Mouse (Mus musculus) G1E (cell line): ENCODE data around the gene Hcfc1r1. TPM values are rescaled to one million over a fixed set of nuclear protein-coding genes. Genes with fewer than 3 reads are reported as not detected.
A peak's percentile ranks its signal among the peaks of the same experiment; 100 is the strongest.

Experiments used
- ATAC-seq: 2 replicates; pipeline ENCODE4 v1.8.0; 2016; ENCODE audit warnings: mild to moderate bottlenecking; ENCODE audit not compliant: insufficient number of reproducible peaks, poor library complexity, low FRiP score, severe bottlenecking; ENCODE audit errors: extremely low read depth
- DNase-seq: peaks from one replicate; pipeline ENCODE4 v3.0.0; 2012; ENCODE audit warnings: low spot score
- H3K27me3 ChIP-seq: 2 replicates; pipeline ENCODE4 v1.6.1; 2012; ENCODE audit warnings: mild to moderate bottlenecking, low read length, inconsistent platforms; ENCODE audit not compliant: insufficient read depth
- H3K36me3 ChIP-seq: replicated peaks from 2 replicates; pipeline ENCODE3; 2012; ENCODE audit warnings: mild to moderate bottlenecking, inconsistent platforms
- H3K4me1 ChIP-seq: 2 replicates; pipeline ENCODE4 v1.6.1; 2012; ENCODE audit warnings: low read depth, low read length, inconsistent platforms, mixed read lengths; ENCODE audit not compliant: insufficient read depth
- H3K4me3 ChIP-seq: 2 replicates; pipeline ENCODE4 v1.5.1; 2012; ENCODE audit warnings: low read depth, mild to moderate bottlenecking, inconsistent platforms, low read length, moderate library complexity, mixed read lengths
- H3K9me3 ChIP-seq: replicated peaks from 2 replicates; pipeline ENCODE4 v1.6.1; 2012; ENCODE audit warnings: inconsistent platforms
- CTCF ChIP-seq: IDR thresholded peaks from 2 replicates; pipeline ENCODE4 v1.5.1; 2012; ENCODE audit warnings: low read depth, low read length, inconsistent platforms, mixed read lengths
- GATA1 ChIP-seq: IDR thresholded peaks from 2 replicates; pipeline ENCODE4 v1.6.1; 2012; ENCODE audit warnings: borderline replicate concordance, low read length, inconsistent platforms, mixed read lengths
- GATA2 ChIP-seq: IDR thresholded peaks from 2 replicates; pipeline ENCODE4 v1.6.1; 2012; ENCODE audit warnings: low read depth, low read length, inconsistent platforms, borderline replicate concordance
- POLR2AphosphoS5 ChIP-seq: IDR thresholded peaks from 2 replicates; pipeline ENCODE4 v1.6.1; 2012; ENCODE audit warnings: low read depth, low read length, inconsistent platforms; ENCODE audit not compliant: insufficient replicate concordance
- TAL1 ChIP-seq: conservative IDR thresholded peaks from 2 replicates; pipeline ENCODE4 v1.6.1; 2012; ENCODE audit warnings: low read depth, low read length, inconsistent platforms, mixed read lengths
- polyA plus RNA-seq: library from polyadenylated mRNA; stranded (reverse); fragments of >175 nt; gene quantifications from 2 replicates; pipeline ENCODE4 v1.2.3, GENCODE M21; 2012
- total RNA-seq, 2 experiments: library from RNA; stranded (forward) in 1 of 2; stranded (reverse) in 1 of 2; fragments of 200-1000 nt in 1 of 2; fragments of >200 nt in 1 of 2; fragmentation: Nextera tagmentation in 1 of 2; gene quantifications; 2 replicates each; pipeline ENCODE4 v1.2.3; 2014 to 2017

The Hcfc1r1 gene
- total and polyA plus RNA-seq, 3 experiments = 48.4 to 356 (median 54.4) TPM

GRCm38 (mm10) chr17:23660876-23661200, 12.6 kb upstream of the Hcfc1r1 start:
- H3K4me3 ChIP-seq = no peak overlapping the region
- H3K9me3 ChIP-seq = no peaks in the 10 kb centered on the region
- ATAC-seq (no peak), DNase-seq (no peak)
- peaks cover 17% of the 10 kb centered on the region for H3K4me1 ChIP-seq
- no peak for TF ChIP-seq GATA2
- TF ChIP-seq GATA1 = no peak
- TF ChIP-seq CTCF = no peak
- TF ChIP-seq TAL1 = no peak
- TF ChIP-seq POLR2AphosphoS5 = no peak
- peaks cover 46% of the 10 kb centered on the region for H3K27me3 ChIP-seq
- peaks cover 7% of the 10 kb centered on the region for H3K36me3 ChIP-seq

GRCm38 (mm10) chr17:23661526-23661925, 11.9 kb upstream of the Hcfc1r1 start:
- H3K36me3 ChIP-seq = peaks cover 14% of the 10 kb centered on the region
- no peak for DNase-seq
- peaks cover 40% of the 10 kb centered on the region for H3K27me3 ChIP-seq
- peaks cover 18% of the 10 kb centered on the region for H3K4me1 ChIP-seq
- H3K4me3 ChIP-seq = no peak overlapping the region
- H3K9me3 ChIP-seq = no peaks in the 10 kb centered on the region
- TF ChIP-seq TAL1 (no peak), POLR2AphosphoS5 (no peak), GATA2 (no peak), GATA1 (no peak), CTCF (peak; percentile 61)
- no peak for ATAC-seq

GRCm38 (mm10) chr17:23664556-23665021, 8.8 kb upstream of the Hcfc1r1 start:
- Histone ChIP-seq H3K4me3 (no peak overlapping the region), H3K36me3 (peaks cover 44% of the 10 kb centered on the region), H3K4me1 (peaks cover 18% of the 10 kb centered on the region), H3K27me3 (peaks cover 23% of the 10 kb centered on the region), H3K9me3 (no peaks in the 10 kb centered on the region)
- ATAC-seq = no peak
- DNase-seq = peak; percentile 45
- TF ChIP-seq CTCF = peak; percentile 69
- TF ChIP-seq GATA1 = no peak
- no peak for TF ChIP-seq TAL1

DNA sequence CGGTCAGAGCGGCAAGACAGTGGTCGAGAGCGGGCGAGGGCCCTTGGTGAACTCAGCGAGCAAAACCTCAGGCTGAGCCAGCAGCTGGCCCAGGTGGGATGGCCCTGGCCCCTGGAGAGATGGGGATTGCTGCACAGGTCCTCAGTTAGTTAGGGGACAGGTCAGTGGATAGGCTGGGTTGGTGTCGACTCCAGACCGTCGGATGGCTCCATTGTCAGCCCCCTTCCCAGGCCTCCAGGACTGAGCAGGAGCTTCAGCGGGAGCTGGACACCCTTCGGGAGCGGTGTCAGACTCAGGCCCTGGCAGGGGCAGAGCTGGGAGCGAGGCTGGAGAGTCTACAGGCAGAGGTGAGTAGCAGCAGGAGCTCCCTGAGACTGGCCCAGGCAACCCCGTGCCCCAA, 7.9 kb upstream of the Hcfc1r1 start:
- peaks cover 54% of the 10 kb centered on the region for H3K36me3 ChIP-seq

GRCm38 (mm10) chr17:23670516-23671074, 2.8 kb upstream of the Hcfc1r1 start:
- no peak for TF ChIP-seq GATA1
- no peak for TF ChIP-seq CTCF
- TF ChIP-seq POLR2AphosphoS5 = no peak
- TF ChIP-seq GATA2 = no peak
- no peak for TF ChIP-seq TAL1
- Histone ChIP-seq H3K9me3 (no peaks in the 10 kb centered on the region), H3K4me3 (no peak overlapping the region), H3K4me1 (peaks cover 40% of the 10 kb centered on the region), H3K27me3 (no peaks in the 10 kb centered on the region), H3K36me3 (peaks cover 78% of the 10 kb centered on the region)
- DNase-seq = no peak
- ATAC-seq = no peak

More for the DNA sequence above, 7.9 kb upstream of the Hcfc1r1 start:
- ATAC-seq = no peak
- DNase-seq = no peak
- H3K4me3 ChIP-seq = no peak overlapping the region
- peaks cover 20% of the 10 kb centered on the region for H3K27me3 ChIP-seq
- TF ChIP-seq GATA2 (no peak), TAL1 (no peak), GATA1 (no peak), POLR2AphosphoS5 (no peak), CTCF (no peak)
- H3K9me3 ChIP-seq = no peaks in the 10 kb centered on the region
- peaks cover 15% of the 10 kb centered on the region for H3K4me1 ChIP-seq

DNA sequence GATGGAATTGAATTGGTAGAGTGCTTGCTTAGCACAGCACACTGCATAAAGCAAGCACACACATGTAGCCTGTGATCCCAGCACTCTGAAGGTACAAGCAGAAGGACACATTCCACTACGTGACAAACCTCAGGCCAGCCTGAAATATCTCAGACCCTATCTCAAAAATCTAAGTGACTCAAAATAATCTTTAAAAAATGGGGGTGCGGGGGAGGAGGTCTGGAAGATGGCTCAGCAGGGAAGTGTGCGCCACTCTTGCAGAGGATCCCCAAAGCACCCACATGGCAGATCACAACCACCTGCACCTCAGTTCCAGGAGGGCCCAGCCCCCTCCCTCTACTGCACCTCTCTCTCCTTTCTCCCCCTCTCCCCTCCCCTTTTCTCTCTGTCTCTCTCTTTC, 1.9 kb upstream of the Hcfc1r1 start:
- TF ChIP-seq POLR2AphosphoS5 = no peak
- no peak for TF ChIP-seq CTCF
- no peak for TF ChIP-seq TAL1
- no peak for TF ChIP-seq GATA1
- TF ChIP-seq GATA2 = no peak
- no peak for DNase-seq
- Histone ChIP-seq H3K9me3 (no peaks in the 10 kb centered on the region), H3K27me3 (no peaks in the 10 kb centered on the region), H3K4me1 (peaks cover 47% of the 10 kb centered on the region), H3K36me3 (peaks cover 71% of the 10 kb centered on the region), H3K4me3 (no peak overlapping the region; the same call in 1 of the 2 replicates)
- no peak for ATAC-seq
